Mouse (Mus musculus): ENCODE results near the gene Mob3a.

DNA sequence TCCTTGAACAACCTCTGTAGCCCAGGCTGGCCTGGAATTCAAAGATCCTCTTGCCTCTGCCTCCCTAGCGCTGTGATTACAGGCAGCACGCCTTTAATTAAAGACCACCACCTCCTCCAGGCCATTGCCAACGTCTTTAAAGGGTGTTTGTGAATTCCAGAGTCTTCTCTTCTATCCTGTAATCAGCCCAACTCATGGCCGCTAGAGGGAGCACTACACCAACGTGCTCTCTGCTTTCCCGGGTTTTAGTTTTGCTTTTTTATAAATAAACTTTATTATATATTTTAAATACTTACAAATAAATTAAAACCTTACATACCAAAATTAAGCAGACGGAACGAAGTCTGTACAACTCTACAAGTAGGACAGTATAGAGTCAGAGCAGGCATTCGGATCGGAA is 42.6 kb downstream of the Mob3a start:
- no peak for TF ChIP-seq POLR2A (IDR thresholded peaks at IDR 0.05; ENCODE audit: insufficient read depth, low read depth, low read length)
- peak; percentile 92 for TF ChIP-seq CTCF (IDR thresholded peaks at IDR 0.05)
